Comparison of ENCODE assay signal across 9 mouse cellular contexts in the genomic region with DNA sequence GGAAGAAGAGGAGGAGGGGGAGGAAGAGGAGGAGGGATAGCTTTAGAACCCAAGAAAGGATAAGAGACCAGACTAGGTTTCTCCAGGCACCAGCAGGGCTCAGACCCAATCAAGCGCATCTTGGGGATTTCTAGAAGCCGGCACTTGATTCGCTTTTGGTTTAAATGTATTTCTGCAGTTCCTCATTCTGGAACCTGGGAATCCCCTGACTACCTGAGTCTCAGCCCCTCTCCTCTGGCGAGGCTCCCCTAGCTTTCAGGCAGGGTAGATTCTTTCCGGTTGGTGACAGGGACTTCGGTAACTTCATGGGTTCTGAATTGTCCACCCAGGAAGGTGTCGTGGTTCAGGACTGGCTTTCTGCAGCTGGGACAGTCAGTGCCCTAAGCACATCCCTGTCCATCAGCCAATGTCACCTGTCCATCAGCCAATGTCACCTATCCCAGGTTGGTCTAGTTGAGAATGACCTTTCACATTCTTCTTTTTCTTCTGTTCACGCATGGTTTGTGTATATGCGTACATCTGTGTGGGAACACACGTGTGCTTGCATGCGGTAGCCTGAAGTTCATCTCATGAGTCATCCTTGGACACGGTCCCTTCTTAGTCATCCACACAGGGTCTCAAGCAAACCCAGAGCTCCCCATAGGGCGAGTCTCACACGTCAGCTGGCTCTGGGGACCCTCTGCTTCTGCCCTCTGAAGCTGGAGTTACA. TPM values are rescaled to one million over a fixed set of nuclear protein-coding genes. Genes with fewer than 3 reads are reported as not detected.
DNase-seq lines count a peak whose midpoint lies in the region; ATAC-seq and TF ChIP-seq lines count a peak whose summit lies in the region.
"Had no signal": no experiment of that assay in that cellular context is flagged by ENCODE, and none has a peak within 500 bp of the region (broad histone marks: within the 10 kb centered on the region; RNA-seq: fewer than 3 reads in every experiment).

No protein-coding gene starts in this region.

- no peaks in the 10 kb centered on the region for H3K9me3 ChIP-seq in heart, embryonic 11.5 days (replicated peaks; ENCODE audit: control insufficient read depth, low read length)
- 0 out of 2 replicates have a peak, but pooled peaks cover 5% of the 10 kb centered on the region for H3K9me3 ChIP-seq in heart, postnatal 0 days (replicated peaks; ENCODE audit: control insufficient read depth, low read length)
- no peaks in the 10 kb centered on the region for H3K9me3 ChIP-seq in lung, postnatal 0 days (ENCODE audit: low read length)

- no peak for TF ChIP-seq CTCF in heart, postnatal 0 days (IDR thresholded peaks at IDR 0.05; ENCODE audit: low read depth)
- TF ChIP-seq CTCF in lung, postnatal 0 days (IDR thresholded peaks at IDR 0.05), result no peak

- peak overlapping the region; percentile 47 for H3K4me3 ChIP-seq in heart, embryonic 11.5 days (ENCODE audit: low read depth, low read length)
- peak overlapping the region; percentile 37 for H3K4me3 ChIP-seq in heart, postnatal 0 days (ENCODE audit: low read depth, low read length)
- H3K4me3 ChIP-seq in lung, postnatal 0 days (ENCODE audit: low read depth, low read length), result peak overlapping the region; percentile 48

- intact Hi-C loops in heart, postnatal 36 days (cut with DNase I), result no loop called here

- ATAC-seq in heart, embryonic 11.5 days (replicated peaks; ENCODE audit: insufficient number of reproducible peaks, low FRiP score, low TSS enrichment), result peak; percentile 43; the same call in 1 of the 2 replicates
- no peak for ATAC-seq in heart, postnatal 0 days (ENCODE audit: insufficient read depth, low read depth)
- ATAC-seq in lung, postnatal 0 days, result no peak

- no peak for DNase-seq in heart, postnatal 36 days
- peak; percentile 79 to 84 for DNase-seq in B cell, adult 2 months
- no peak for DNase-seq in heart, postnatal 0 days (ENCODE audit: low spot score)
- no peak for DNase-seq in lung, postnatal 0 days (ENCODE audit: low spot score)
- DNase-seq in yolk sac, embryonic 10.5 days (ENCODE audit: low spot score), result no peak
- DNase-seq in urinary bladder, postnatal 25 days (ENCODE audit: low spot score), result no peak
- DNase-seq in adrenal gland, postnatal 10 days, result no peak

- H3K4me2 ChIP-seq in heart, embryonic 11.5 days, result peak overlapping the region; percentile 63
- H3K4me2 ChIP-seq in heart, postnatal 0 days (ENCODE audit: low read depth, low read length), result peak overlapping the region; percentile 62
- peak overlapping the region; percentile 58 for H3K4me2 ChIP-seq in lung, postnatal 0 days (replicated peaks; ENCODE audit: low read depth, low read length)

- no peaks in the 10 kb centered on the region for H3K36me3 ChIP-seq in heart, embryonic 11.5 days (ENCODE audit: control insufficient read depth, insufficient read depth, low read length)
- H3K36me3 ChIP-seq in heart, postnatal 0 days (replicated peaks; ENCODE audit: control insufficient read depth, insufficient read depth, low read length), result no peaks in the 10 kb centered on the region
- H3K36me3 ChIP-seq in lung, postnatal 0 days (ENCODE audit: insufficient read depth, low read length), result no peaks in the 10 kb centered on the region

- H3K27ac ChIP-seq in heart, embryonic 11.5 days (ENCODE audit: low read depth, low read length), result no peak overlapping the region
- no peak overlapping the region for H3K27ac ChIP-seq in heart, postnatal 0 days (ENCODE audit: low read depth)
- H3K27ac ChIP-seq in lung, postnatal 0 days (ENCODE audit: low read length), result no peak overlapping the region

- peaks cover 7% of the 10 kb centered on the region; the same call in 1 of the 2 replicates for H3K27me3 ChIP-seq in heart, embryonic 11.5 days (ENCODE audit: control insufficient read depth, insufficient read depth, low read length)
- H3K27me3 ChIP-seq in heart, postnatal 0 days (ENCODE audit: control insufficient read depth, insufficient read depth, low read length), result peaks cover 14% of the 10 kb centered on the region; the same call in 1 of the 2 replicates
- no peaks in the 10 kb centered on the region for H3K27me3 ChIP-seq in lung, postnatal 0 days (replicated peaks; ENCODE audit: insufficient read depth, low read length)

- WGBS in heart, embryonic 11.5 days (ENCODE audit: insufficient replicate concordance), result 66% methylated on average over 14 of the region's 14 CpGs
- WGBS in heart, postnatal 0 days, result 67% methylated on average over 14 of the region's 14 CpGs
- 75% methylated on average over 14 of the region's 14 CpGs for WGBS in lung, postnatal 0 days

- TF ChIP-seq EP300 in heart, postnatal 0 days (IDR thresholded peaks at IDR 0.05; ENCODE audit: low read depth), result no peak
- no peak for TF ChIP-seq EP300 in lung, postnatal 0 days (IDR thresholded peaks at IDR 0.05)

- H3K4me1 ChIP-seq in heart, embryonic 11.5 days (ENCODE audit: control insufficient read depth, insufficient read depth, low read length), result peaks cover 12% of the 10 kb centered on the region; the same call in 1 of the 2 replicates
- H3K4me1 ChIP-seq in heart, postnatal 0 days (ENCODE audit: control insufficient read depth, insufficient read depth), result peaks cover 7% of the 10 kb centered on the region
- peaks cover 11% of the 10 kb centered on the region for H3K4me1 ChIP-seq in lung, postnatal 0 days (ENCODE audit: insufficient read depth, low read depth, low read length)

- H3K9ac ChIP-seq in heart, embryonic 11.5 days (ENCODE audit: low read depth, low read length), result no peak overlapping the region
- no peak overlapping the region for H3K9ac ChIP-seq in heart, postnatal 0 days (replicated peaks; ENCODE audit: low read depth, low read length)
- H3K9ac ChIP-seq in lung, postnatal 0 days (replicated peaks; ENCODE audit: low read depth), result no peak overlapping the region

RNA-seq across cellular contexts. Expression of a gene that starts 1.1 kb away (rescaled TPM):
- polyA plus RNA-seq in heart, embryonic 11.5 days (2014; fragmentation: Nextera tagmentation; extraction: Ambion mirVana), result 9.6 and 9.7 TPM in 2 replicates
- total RNA-seq in heart, postnatal 36 days (2021), result 1 to 10 TPM; 1.7 to 3.2 TPM
- total RNA-seq in heart, postnatal 0 days (2014; rRNA removed; ENCODE audit: low replicate concordance), result 12.1 and 12.9 TPM in 2 replicates
- 5.1 and 6.7 TPM in 2 replicates for polyA plus RNA-seq in heart, postnatal 0 days (2015; fragmentation: Nextera tagmentation; extraction: Ambion mirVana)
- polyA plus RNA-seq in lung, postnatal 0 days (2015; fragmentation: Nextera tagmentation; extraction: Ambion mirVana), result 57.9 and 77.5 TPM in 2 replicates
- total RNA-seq in adrenal gland, postnatal 10 days (2021), result 1 to 10 TPM; 2.9 to 3.3 TPM

RNA-seq across cellular contexts. Expression of a gene that starts 21.9 kb away (rescaled TPM):
- polyA plus RNA-seq in heart, embryonic 11.5 days (2014; fragmentation: Nextera tagmentation; extraction: Ambion mirVana), result 36.0 and 39.8 TPM in 2 replicates
- 10 to 100 TPM; 17.7 to 18.3 TPM for total RNA-seq in heart, postnatal 36 days (2021)
- 20.0 and 30.7 TPM in 2 replicates for total RNA-seq in heart, postnatal 0 days (2014; rRNA removed; ENCODE audit: low replicate concordance)
- 20.6 and 20.8 TPM in 2 replicates for polyA plus RNA-seq in heart, postnatal 0 days (2015; fragmentation: Nextera tagmentation; extraction: Ambion mirVana)
- polyA plus RNA-seq in lung, postnatal 0 days (2015; fragmentation: Nextera tagmentation; extraction: Ambion mirVana), result 21.6 and 28.7 TPM in 2 replicates
- total RNA-seq in adrenal gland, postnatal 10 days (2021), result 10 to 100 TPM; 29.3 to 35.9 TPM

RNA-seq across cellular contexts. Expression of a gene that starts 34.0 kb away (rescaled TPM):
- polyA plus RNA-seq in heart, embryonic 11.5 days (2014; fragmentation: Nextera tagmentation; extraction: Ambion mirVana), result not detected in 2 replicates
- total RNA-seq in heart, postnatal 36 days (2021), result not detected
- not detected in 2 replicates for total RNA-seq in heart, postnatal 0 days (2014; rRNA removed; ENCODE audit: low replicate concordance)
- polyA plus RNA-seq in heart, postnatal 0 days (2015; fragmentation: Nextera tagmentation; extraction: Ambion mirVana), result not detected in 2 replicates
- not detected in 2 replicates for polyA plus RNA-seq in lung, postnatal 0 days (2015; fragmentation: Nextera tagmentation; extraction: Ambion mirVana)
- not detected for total RNA-seq in adrenal gland, postnatal 10 days (2021)
- total RNA-seq: adrenal gland, adult 18-20 months had no signal

Comparison
In these comparisons a context has a peak if more than half of its experiments do, and no peak if none do; other contexts are left out.
1. DNase-seq: peak in B cell, adult 2 months (2 of 2); none in heart, postnatal 36 days (0 of 2), heart, postnatal 0 days (single experiment), lung, postnatal 0 days (single experiment), yolk sac, embryonic 10.5 days (single experiment), urinary bladder, postnatal 25 days (single experiment) and adrenal gland, postnatal 10 days (single experiment).
2. Peak in every context shown above with its lines, with median percentiles within 50 percentile points of each other: H3K4me2 ChIP-seq and H3K4me3 ChIP-seq.